Mouse (Mus musculus) common myeloid progenitor, adult 5-6 weeks (primary cell): ENCODE measurements around the gene Gm21954. TPM values are rescaled to one million over a fixed set of nuclear protein-coding genes. Genes with fewer than 3 reads are reported as not detected.
A peak's percentile ranks its signal among the peaks of the same experiment; 100 is the strongest.

Source experiments
- ATAC-seq: replicated peaks from 2 replicates; pipeline ENCODE4 v1.8.0; 2016; ENCODE audit warnings: low read depth, mild to moderate bottlenecking, moderate TSS enrichment, inconsistent platforms; ENCODE audit not compliant: poor library complexity, severe bottlenecking
- total RNA-seq: library from RNA; stranded (forward); fragments of 200-1000, 187-1606 nt; gene quantifications from 2 replicates; pipeline ENCODE4 v1.2.3, GENCODE M21; 2017

The Gm21954 gene
- total RNA-seq, 1 experiment from 2014 or later: not detected

- no peak for ATAC-seq
Observed at GRCm38 (mm10) chr3:55464226-55464625, 7.8 kb downstream of the Gm21954 start.

GRCm38 (mm10) chr3:55462904-55463668, 8.9 kb downstream of the Gm21954 start:
- ATAC-seq: no peak

- ATAC-seq: 0 out of 2 replicates have a peak, but pooled peaks have one; percentile 45
Observed at GRCm38 (mm10) chr3:55461685-55462655, 10.0 kb downstream of the Gm21954 start.

- ATAC-seq: no peak
Observed at GRCm38 (mm10) chr3:55461092-55461491, 10.9 kb downstream of the Gm21954 start.

- ATAC-seq: no peak
Observed at GRCm38 (mm10) chr3:55452464-55452863, 19.5 kb downstream of the Gm21954 start.

GRCm38 (mm10) chr3:55451877-55452276, 20.1 kb downstream of the Gm21954 start:
- no peak for ATAC-seq

GRCm38 (mm10) chr3:55451035-55451434, 21.0 kb downstream of the Gm21954 start:
- ATAC-seq: no peak

- ATAC-seq: no peak
Observed at GRCm38 (mm10) chr3:55449148-55449547, 22.9 kb downstream of the Gm21954 start.

- no peak for ATAC-seq
Observed at GRCm38 (mm10) chr3:55447486-55448460, 24.2 kb downstream of the Gm21954 start.

- ATAC-seq: no peak
Observed at GRCm38 (mm10) chr3:55446681-55447080, 25.3 kb downstream of the Gm21954 start.

- ATAC-seq: no peak
Observed at GRCm38 (mm10) chr3:55443725-55444124, 28.3 kb downstream of the Gm21954 start.

GRCm38 (mm10) chr3:55443271-55443670, 28.7 kb downstream of the Gm21954 start:
- no peak for ATAC-seq

GRCm38 (mm10) chr3:55442012-55442645, 29.9 kb downstream of the Gm21954 start:
- peak; percentile 62 for ATAC-seq

- ATAC-seq: no peak
Observed at GRCm38 (mm10) chr3:55440342-55440741, 31.7 kb downstream of the Gm21954 start.

- ATAC-seq: peak; percentile 75
Observed at GRCm38 (mm10) chr3:55438824-55439446, 33.1 kb downstream of the Gm21954 start.

- ATAC-seq: no peak
Observed at GRCm38 (mm10) chr3:55434276-55434675, 37.7 kb downstream of the Gm21954 start.

GRCm38 (mm10) chr3:55431223-55431622, 40.8 kb downstream of the Gm21954 start:
- ATAC-seq: no peak

- no peak for ATAC-seq
Observed at GRCm38 (mm10) chr3:55430022-55430549, 41.9 kb downstream of the Gm21954 start.
